Mouse (Mus musculus): ENCODE measurements around the gene Gmcl1.
A peak's percentile ranks its signal among the peaks of the same experiment; 100 is the strongest.

The Gmcl1 gene

GRCm38 (mm10) chr6:86733183-86733876, at the start of gene Gmcl1:
Gmcl1 (minus strand) TSS chr6:86733383.
- peak; percentile 94 for DNase-seq (ENCODE audit: low spot score)

GRCm38 (mm10) chr6:86782342-86782741, 49.2 kb upstream of the Gmcl1 start:
- DNase-seq (ENCODE audit: low spot score) = no peak

GRCm38 (mm10) chr6:86781361-86781957, 48.3 kb upstream of the Gmcl1 start:
- DNase-seq (ENCODE audit: low spot score) = no peak

DNA sequence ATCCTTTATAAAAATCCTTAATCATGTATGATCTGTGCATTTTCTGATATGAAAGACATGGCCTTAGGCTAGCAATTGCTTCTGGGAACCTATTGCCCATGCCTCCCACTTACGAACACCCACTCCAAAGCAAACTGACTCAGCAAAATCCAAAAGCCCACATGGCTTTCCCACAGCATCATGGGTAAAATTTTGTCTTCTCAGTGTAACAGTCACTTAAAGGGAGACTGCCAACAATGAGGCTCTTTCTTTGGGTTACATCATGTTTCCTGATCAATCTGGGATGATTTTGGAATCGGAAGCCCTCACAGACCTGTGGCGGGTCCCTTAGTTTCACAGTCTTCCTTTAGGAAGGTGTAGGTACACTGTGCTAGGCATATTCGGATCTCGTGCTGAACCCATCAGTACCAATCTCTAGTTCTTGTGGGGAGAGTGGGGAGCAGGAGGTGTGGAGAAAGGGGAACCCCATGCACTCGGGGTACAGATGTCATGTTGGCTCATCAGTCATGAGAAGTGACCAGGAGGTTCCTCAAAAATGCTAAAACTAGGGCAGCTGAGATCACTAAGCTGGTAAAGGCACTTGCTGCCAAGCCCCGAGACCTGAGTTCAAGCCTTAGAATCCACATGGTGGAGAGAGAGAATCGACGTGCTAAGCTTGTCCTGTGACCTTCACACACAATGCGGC, 45.9 kb upstream of the Gmcl1 start:
- DNase-seq (ENCODE audit: low spot score) = no peak

DNA sequence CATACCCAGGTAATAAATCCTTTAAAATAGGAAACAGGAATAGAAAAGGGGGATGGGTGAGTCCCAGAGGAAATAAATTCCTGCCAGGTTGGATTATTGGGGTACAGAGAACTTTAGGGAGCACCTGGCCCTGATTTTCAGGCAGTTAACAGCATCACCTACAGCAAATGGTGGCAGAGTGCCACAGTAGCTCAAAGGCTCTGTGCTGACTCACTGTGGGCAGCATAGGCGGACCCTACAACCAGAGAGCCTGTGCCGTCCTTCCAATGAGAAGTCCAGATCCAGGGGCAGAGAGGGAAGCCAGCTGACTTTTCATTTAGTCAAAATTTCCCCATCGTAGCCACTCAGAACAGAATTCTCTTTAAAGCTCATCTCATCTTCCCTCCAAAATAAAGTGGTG, 44.0 kb upstream of the Gmcl1 start:
- no peak for DNase-seq (ENCODE audit: low spot score)

- no peak for DNase-seq (ENCODE audit: low spot score)
Measured at GRCm38 (mm10) chr6:86776706-86777071, 43.5 kb upstream of the Gmcl1 start.

DNA sequence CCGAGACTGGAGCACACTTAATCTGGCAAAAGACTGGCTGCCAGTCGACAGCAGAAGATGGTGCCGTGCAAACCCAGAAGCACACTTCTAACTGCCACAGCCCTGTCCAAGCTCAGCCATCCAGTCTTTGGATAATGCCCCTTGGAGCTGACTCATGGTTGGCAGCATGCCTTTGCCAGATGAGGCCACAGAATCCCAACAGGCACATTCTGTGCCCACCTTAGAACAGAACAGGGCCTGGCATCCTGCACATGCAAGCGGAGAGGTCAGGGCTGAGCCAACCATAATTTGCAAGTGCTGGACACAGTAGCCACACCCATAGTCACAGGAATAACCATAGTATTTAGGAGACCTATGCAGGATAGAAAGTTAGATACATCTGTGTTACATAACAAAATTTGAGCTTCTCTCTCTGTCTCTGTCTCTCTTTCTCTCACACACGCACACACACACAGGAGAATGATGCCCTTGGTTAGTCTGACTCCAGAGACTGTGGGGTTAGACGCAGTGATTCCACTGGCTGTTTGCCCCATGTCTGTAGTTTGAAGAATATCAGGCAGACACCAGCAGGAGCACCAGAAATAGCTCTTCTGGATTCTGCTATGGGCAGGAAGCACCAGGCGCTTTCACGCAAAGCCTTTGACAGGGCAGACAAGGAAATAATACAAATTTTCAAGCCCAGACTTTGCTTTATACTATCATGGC, 43.0 kb upstream of the Gmcl1 start:
- DNase-seq (ENCODE audit: low spot score) = no peak

DNA sequence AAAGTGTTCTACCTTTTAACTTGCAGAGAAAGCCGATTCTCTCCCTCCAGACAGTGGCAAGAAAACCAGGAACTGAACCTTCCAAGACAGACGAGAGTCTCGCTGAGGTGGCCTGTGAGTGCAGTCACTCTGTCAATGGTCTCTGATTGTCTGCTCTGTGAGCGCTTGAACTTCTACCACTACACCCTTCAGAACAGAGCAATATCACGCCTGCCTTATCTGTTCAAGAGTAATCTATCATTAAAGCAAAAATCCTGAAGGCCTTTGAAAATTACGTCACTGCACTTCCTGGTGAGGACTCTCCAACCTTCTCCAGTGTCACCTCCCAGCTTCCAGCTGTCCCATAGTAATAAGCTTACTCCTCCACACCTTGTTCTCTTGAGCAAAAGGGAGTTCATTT, 41.8 kb upstream of the Gmcl1 start:
- no peak for DNase-seq (ENCODE audit: low spot score)

DNA sequence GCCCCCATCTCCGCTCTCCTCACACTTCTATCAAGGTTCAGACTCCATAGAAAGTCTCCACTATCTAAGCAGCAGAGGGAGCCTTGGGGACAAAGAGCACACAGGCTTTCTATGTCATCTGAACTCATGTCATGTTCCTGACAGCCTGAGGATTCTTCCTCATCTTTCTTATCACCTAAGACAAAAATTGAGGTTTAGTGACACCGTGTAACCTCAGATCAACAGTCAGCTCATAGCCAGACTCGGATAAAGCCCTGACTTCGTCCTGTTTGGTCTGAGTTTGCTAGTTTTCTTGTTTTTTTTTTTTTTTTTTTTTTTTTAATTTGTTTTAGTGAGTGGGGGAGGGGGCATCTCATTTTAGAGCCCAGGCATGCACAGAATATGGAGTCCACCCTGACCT, 40.6 kb upstream of the Gmcl1 start:
- DNase-seq (ENCODE audit: low spot score) = no peak

DNA sequence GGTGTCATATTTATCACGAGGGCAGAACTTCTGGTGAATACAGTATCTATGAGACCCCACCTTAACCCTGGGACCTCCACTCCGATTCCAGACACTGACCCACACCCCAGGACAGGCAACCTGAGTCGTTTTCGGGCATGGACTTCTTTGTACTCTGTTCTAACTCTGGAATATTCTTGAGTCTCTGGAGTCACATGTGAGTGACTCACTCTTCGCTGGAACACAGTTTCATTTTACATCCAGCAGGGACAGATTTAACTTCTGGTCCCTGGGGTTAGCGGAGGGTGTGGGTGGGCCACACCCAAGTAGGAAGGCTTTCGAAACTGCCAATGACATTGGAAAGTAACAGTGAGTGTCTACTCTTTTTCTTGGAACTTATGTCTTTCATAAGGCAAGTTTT, 39.4 kb upstream of the Gmcl1 start:
- no peak for DNase-seq (ENCODE audit: low spot score)

DNA sequence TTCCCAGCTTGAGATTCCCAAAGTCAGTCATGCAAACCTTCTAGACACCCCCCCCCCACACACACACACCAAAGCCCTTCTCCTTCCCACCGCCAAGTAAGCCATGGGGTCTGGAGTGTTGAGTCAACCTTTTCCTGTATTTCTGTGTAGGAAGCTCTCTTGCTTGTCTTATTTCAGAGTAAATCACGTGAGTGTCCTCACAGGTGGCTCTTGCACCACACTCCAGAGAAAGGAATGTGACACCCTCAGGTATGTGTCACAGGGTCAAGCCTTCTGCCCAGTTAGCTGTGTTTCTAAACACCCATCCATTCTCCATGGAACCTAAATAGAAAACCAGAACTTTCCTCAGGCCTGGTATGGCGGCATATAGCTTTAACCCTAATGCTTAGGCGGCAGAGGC, 35.8 kb upstream of the Gmcl1 start:
- peak; percentile 74 for DNase-seq (ENCODE audit: low spot score)

DNA sequence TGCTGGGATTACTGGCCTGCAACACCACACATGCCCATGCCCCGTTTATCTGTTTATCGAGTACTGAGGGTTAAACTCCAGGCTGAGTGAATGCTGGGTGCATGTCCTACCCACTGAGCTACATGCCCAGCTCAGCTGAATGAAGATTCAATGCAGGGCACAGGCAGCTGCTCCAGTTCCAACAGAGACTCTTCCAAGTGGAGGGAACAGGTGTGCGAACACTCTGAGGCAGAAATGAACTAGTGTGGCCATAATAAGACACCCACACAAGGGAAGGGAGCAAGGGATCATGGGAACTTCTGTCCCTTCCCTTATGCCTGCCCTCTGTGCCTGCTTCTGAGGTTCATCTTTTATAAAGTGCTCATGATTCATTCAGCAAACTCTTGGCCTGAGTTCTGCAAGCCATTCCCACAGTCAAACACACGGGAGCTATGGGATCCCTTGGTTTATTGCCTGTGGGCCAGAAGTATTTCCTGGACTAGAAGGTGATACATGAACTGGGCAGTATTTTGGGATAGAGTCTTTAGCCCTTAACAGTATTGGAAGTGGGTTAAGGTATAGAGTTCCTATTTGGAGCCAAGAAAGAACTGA, 35.1 kb upstream of the Gmcl1 start:
- DNase-seq (ENCODE audit: low spot score) = no peak

GRCm38 (mm10) chr6:86767465-86767864, 34.3 kb upstream of the Gmcl1 start:
- no peak for DNase-seq (ENCODE audit: low spot score)

GRCm38 (mm10) chr6:86765637-86766059, 32.5 kb upstream of the Gmcl1 start:
- DNase-seq (ENCODE audit: low spot score) = peak; percentile 73

- no peak for DNase-seq (ENCODE audit: low spot score)
Measured at GRCm38 (mm10) chr6:86754105-86754863, 21.1 kb upstream of the Gmcl1 start.

GRCm38 (mm10) chr6:86752843-86753485, 19.8 kb upstream of the Gmcl1 start:
- no peak for DNase-seq (ENCODE audit: low spot score)

GRCm38 (mm10) chr6:86750961-86751360, 17.8 kb upstream of the Gmcl1 start:
- DNase-seq (ENCODE audit: low spot score) = no peak

DNA sequence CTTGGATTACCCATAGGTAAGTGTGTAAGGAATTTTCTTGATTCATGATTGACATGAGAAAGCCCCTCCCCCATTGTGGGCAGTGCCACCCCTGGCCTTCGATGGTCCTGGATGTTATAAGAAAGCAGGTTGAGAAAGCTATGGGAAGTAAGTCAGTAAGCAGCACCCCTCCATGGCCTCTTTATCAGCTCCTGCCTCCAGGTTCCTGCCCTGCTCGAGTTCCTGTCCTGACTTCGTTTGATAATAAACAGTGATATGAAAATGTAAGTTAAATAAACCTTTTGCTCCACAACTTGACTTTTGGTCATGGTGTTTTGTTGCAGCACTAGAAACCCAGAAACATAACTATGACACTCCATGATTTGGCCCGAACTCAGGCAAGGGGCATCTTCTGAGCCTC, 16.6 kb upstream of the Gmcl1 start:
- no peak for DNase-seq (ENCODE audit: low spot score)

- no peak for DNase-seq (ENCODE audit: low spot score)
Measured at GRCm38 (mm10) chr6:86747171-86747570, 14.0 kb upstream of the Gmcl1 start.

GRCm38 (mm10) chr6:86740652-86741051, 7.5 kb upstream of the Gmcl1 start:
- DNase-seq (ENCODE audit: low spot score) = no peak

- no peak for DNase-seq (ENCODE audit: low spot score)
Measured at GRCm38 (mm10) chr6:86736830-86737229, 3.6 kb upstream of the Gmcl1 start.
